Mouse (Mus musculus): ENCODE data around the gene Tmem156. TPM values are rescaled to one million over a fixed set of nuclear protein-coding genes. Genes with fewer than 3 reads are reported as not detected.

Tmem156 gene
- polyA plus RNA-seq, 1 experiment from 2014 or later, result not detected

GRCm38 (mm10) chr5:65073247-65073646 lies 18.7 kb downstream of the Tmem156 start:
- no peak for ATAC-seq
- H3K4me2 ChIP-seq (ENCODE audit: low read length), result no peak overlapping the region
- H3K27me3 ChIP-seq (ENCODE audit: control insufficient read depth, insufficient read depth, low read depth, low read length), result no peaks in the 10 kb centered on the region
- no peaks in the 10 kb centered on the region for H3K36me3 ChIP-seq (ENCODE audit: control insufficient read depth, insufficient read depth, low read length)
- H3K4me1 ChIP-seq (ENCODE audit: control insufficient read depth, insufficient read depth, low read length), result peaks cover 9% of the 10 kb centered on the region
- WGBS, result 77% methylated on average over 4 of the region's 4 CpGs
- H3K9ac ChIP-seq (ENCODE audit: low read depth, low read length), result no peak overlapping the region
- no peaks in the 10 kb centered on the region for H3K9me3 ChIP-seq (replicated peaks; ENCODE audit: control insufficient read depth, low read length, poor library complexity, severe bottlenecking)
- H3K27ac ChIP-seq (ENCODE audit: low read length), result no peak overlapping the region
- no peak overlapping the region for H3K4me3 ChIP-seq (ENCODE audit: low read depth, low read length)

DNA sequence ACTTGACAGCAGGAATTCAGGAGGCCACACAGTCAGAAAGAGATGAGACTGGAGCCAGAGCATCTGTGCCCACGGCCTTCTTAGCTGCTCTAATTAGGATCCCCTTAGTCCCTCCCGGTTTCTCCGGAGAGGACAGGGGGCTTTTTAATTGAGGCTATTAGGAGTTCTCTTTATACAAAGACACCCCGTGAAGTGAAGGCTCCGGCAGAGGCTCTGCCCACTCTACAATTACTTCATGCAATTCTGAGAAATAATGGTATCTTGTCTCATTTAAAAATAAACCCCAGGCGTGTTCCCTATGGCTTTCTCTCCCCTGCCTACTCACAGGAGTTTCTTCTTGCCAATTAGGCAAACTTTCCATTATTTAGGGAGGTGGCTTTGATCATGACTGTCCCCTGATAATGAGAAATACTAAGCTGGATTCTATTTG lies 20.2 kb downstream of the Tmem156 start:
- no peaks in the 10 kb centered on the region for H3K36me3 ChIP-seq (ENCODE audit: control insufficient read depth, insufficient read depth, low read length)
- no peak overlapping the region for H3K9ac ChIP-seq (ENCODE audit: low read depth, low read length)
- H3K4me1 ChIP-seq (ENCODE audit: control insufficient read depth, insufficient read depth, low read length), result peaks cover 9% of the 10 kb centered on the region
- 17% methylated on average over 6 of the region's 6 CpGs for WGBS
- H3K4me3 ChIP-seq (ENCODE audit: low read depth, low read length), result no peak overlapping the region
- ATAC-seq, result peak; percentile 87
- H3K4me2 ChIP-seq (ENCODE audit: low read length), result no peak overlapping the region
- peak overlapping the region; percentile 52 for H3K27ac ChIP-seq (ENCODE audit: low read length)
- H3K9me3 ChIP-seq (replicated peaks; ENCODE audit: control insufficient read depth, low read length, poor library complexity, severe bottlenecking), result no peaks in the 10 kb centered on the region
- H3K27me3 ChIP-seq (ENCODE audit: control insufficient read depth, insufficient read depth, low read depth, low read length), result no peaks in the 10 kb centered on the region

DNA sequence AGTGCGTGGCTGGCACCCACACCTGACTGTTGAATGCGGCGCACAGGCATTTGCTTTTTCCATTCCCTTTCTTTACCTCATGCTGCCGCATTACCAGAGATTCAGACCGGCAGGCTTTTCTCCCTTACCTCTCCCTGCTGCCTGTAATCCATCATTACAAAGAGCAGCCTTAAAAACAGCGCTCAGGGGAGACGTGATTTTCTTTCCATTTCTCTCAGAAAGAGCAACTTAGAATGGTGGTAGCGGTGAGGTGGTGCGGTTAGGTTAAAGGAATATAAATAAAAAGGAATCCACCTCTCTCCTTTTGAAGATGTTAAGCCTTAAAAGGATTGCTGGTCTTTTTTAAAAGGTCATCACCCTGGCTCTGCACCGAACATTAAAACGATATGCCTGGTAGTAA lies 22.1 kb downstream of the Tmem156 start:
- Histone ChIP-seq H3K27me3 (ENCODE audit: control insufficient read depth, insufficient read depth, low read depth, low read length) (no peaks in the 10 kb centered on the region), H3K27ac (ENCODE audit: low read length) (peak overlapping the region; percentile 39), H3K4me2 (ENCODE audit: low read length) (no peak overlapping the region), H3K36me3 (ENCODE audit: control insufficient read depth, insufficient read depth, low read length) (no peaks in the 10 kb centered on the region), H3K9me3 (replicated peaks; ENCODE audit: control insufficient read depth, low read length, poor library complexity, severe bottlenecking) (no peaks in the 10 kb centered on the region), H3K4me3 (ENCODE audit: low read depth, low read length) (no peak overlapping the region), H3K4me1 (ENCODE audit: control insufficient read depth, insufficient read depth, low read length) (peaks cover 9% of the 10 kb centered on the region), H3K9ac (ENCODE audit: low read depth, low read length) (no peak overlapping the region)
- WGBS, result 41% methylated on average over 11 of the region's 11 CpGs
- ATAC-seq, result no peak; the same call in 1 of the 2 replicates

GRCm38 (mm10) chr5:65068166-65068565 lies 23.8 kb downstream of the Tmem156 start:
- Histone ChIP-seq H3K27ac (ENCODE audit: low read length) (no peak overlapping the region), H3K36me3 (ENCODE audit: control insufficient read depth, insufficient read depth, low read length) (no peaks in the 10 kb centered on the region), H3K4me2 (ENCODE audit: low read length) (no peak overlapping the region), H3K4me1 (ENCODE audit: control insufficient read depth, insufficient read depth, low read length) (peaks cover 9% of the 10 kb centered on the region), H3K9me3 (replicated peaks; ENCODE audit: control insufficient read depth, low read length, poor library complexity, severe bottlenecking) (no peaks in the 10 kb centered on the region), H3K9ac (ENCODE audit: low read depth, low read length) (no peak overlapping the region), H3K4me3 (ENCODE audit: low read depth, low read length) (no peak overlapping the region), H3K27me3 (ENCODE audit: control insufficient read depth, insufficient read depth, low read depth, low read length) (no peaks in the 10 kb centered on the region)
- WGBS, result 88% methylated on average over 6 of the region's 6 CpGs
- ATAC-seq, result no peak

- H3K9ac ChIP-seq (ENCODE audit: low read depth, low read length), result no peak overlapping the region
- H3K4me1 ChIP-seq (ENCODE audit: control insufficient read depth, insufficient read depth, low read length), result no peaks in the 10 kb centered on the region
- H3K27ac ChIP-seq (ENCODE audit: low read length), result no peak overlapping the region
- WGBS, result 65% methylated on average over 2 of the region's 2 CpGs
- H3K9me3 ChIP-seq (replicated peaks; ENCODE audit: control insufficient read depth, low read length, poor library complexity, severe bottlenecking), result no peaks in the 10 kb centered on the region
- no peak overlapping the region for H3K4me2 ChIP-seq (ENCODE audit: low read length)
- H3K4me3 ChIP-seq (ENCODE audit: low read depth, low read length), result no peak overlapping the region
- no peaks in the 10 kb centered on the region for H3K36me3 ChIP-seq (ENCODE audit: control insufficient read depth, insufficient read depth, low read length)
- H3K27me3 ChIP-seq (ENCODE audit: control insufficient read depth, insufficient read depth, low read depth, low read length), result no peaks in the 10 kb centered on the region
- no peak for ATAC-seq
Measured at GRCm38 (mm10) chr5:65063266-65063665, 28.7 kb downstream of the Tmem156 start.

DNA sequence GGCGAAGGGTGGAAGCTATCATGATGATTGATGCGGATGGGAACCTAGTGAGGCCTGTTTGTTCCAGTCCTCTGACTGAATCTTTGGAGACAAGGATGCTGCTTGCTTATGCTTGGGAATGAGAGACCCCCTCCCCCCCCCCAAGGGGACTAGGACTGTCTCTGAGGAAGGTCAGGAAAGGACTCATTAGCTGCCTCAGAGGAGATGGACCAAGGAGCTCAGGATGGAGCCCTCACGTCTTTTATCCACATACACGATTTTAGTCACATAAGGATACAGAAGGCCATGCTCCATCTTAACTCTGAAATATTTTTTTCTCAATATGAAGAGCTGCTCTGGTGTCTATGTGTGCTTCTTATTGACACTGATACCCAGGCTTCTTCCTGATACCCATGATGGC lies 29.7 kb downstream of the Tmem156 start:
- H3K4me3 ChIP-seq (ENCODE audit: low read depth, low read length), result no peak overlapping the region
- no peak for ATAC-seq
- no peak overlapping the region for H3K9ac ChIP-seq (ENCODE audit: low read depth, low read length)
- H3K27me3 ChIP-seq (ENCODE audit: control insufficient read depth, insufficient read depth, low read depth, low read length), result no peaks in the 10 kb centered on the region
- no peaks in the 10 kb centered on the region for H3K36me3 ChIP-seq (ENCODE audit: control insufficient read depth, insufficient read depth, low read length)
- no peaks in the 10 kb centered on the region for H3K9me3 ChIP-seq (replicated peaks; ENCODE audit: control insufficient read depth, low read length, poor library complexity, severe bottlenecking)
- WGBS, result 92% methylated on average over 4 of the region's 4 CpGs
- H3K4me2 ChIP-seq (ENCODE audit: low read length), result no peak overlapping the region
- H3K27ac ChIP-seq (ENCODE audit: low read length), result no peak overlapping the region
- H3K4me1 ChIP-seq (ENCODE audit: control insufficient read depth, insufficient read depth, low read length), result no peaks in the 10 kb centered on the region

GRCm38 (mm10) chr5:65059806-65060205 lies 32.1 kb downstream of the Tmem156 start:
- no peak for ATAC-seq
- 54% methylated on average over 2 of the region's 2 CpGs for WGBS
- no peaks in the 10 kb centered on the region for H3K4me1 ChIP-seq (ENCODE audit: control insufficient read depth, insufficient read depth, low read length)

DNA sequence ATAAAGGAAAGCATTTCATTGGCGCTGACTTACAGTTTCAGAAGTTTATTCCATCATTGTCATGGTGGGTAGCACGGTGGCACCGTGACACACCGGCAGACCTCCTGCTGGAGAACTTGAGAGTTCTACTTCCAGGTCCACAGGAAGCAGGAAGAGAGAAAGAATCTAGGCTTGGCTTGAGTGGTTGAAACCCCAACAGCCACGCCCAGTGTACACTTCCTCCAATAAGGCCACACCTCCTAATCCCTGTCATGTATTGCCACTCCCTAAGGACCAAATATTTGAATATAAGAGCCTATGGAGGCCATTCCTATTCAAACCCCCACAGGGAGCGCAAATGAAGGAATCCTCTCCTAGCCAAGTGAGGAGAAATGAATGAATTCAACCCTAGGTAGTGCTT lies 34.3 kb downstream of the Tmem156 start:
- Histone ChIP-seq H3K36me3 (ENCODE audit: control insufficient read depth, insufficient read depth, low read length) (no peaks in the 10 kb centered on the region), H3K9me3 (replicated peaks; ENCODE audit: control insufficient read depth, low read length, poor library complexity, severe bottlenecking) (no peaks in the 10 kb centered on the region), H3K4me3 (ENCODE audit: low read depth, low read length) (no peak overlapping the region), H3K9ac (ENCODE audit: low read depth, low read length) (no peak overlapping the region), H3K27ac (ENCODE audit: low read length) (no peak overlapping the region), H3K27me3 (ENCODE audit: control insufficient read depth, insufficient read depth, low read depth, low read length) (no peaks in the 10 kb centered on the region), H3K4me1 (ENCODE audit: control insufficient read depth, insufficient read depth, low read length) (no peaks in the 10 kb centered on the region), H3K4me2 (ENCODE audit: low read length) (no peak overlapping the region)
- WGBS, result 94% methylated on average over 6 of the region's 6 CpGs
- ATAC-seq, result no peak

More at GRCm38 (mm10) chr5:65059806-65060205, 32.1 kb downstream of the Tmem156 start:
- Histone ChIP-seq H3K36me3 (ENCODE audit: control insufficient read depth, insufficient read depth, low read length) (no peaks in the 10 kb centered on the region), H3K27ac (ENCODE audit: low read length) (no peak overlapping the region), H3K4me3 (ENCODE audit: low read depth, low read length) (no peak overlapping the region), H3K4me2 (ENCODE audit: low read length) (no peak overlapping the region), H3K9ac (ENCODE audit: low read depth, low read length) (no peak overlapping the region), H3K9me3 (replicated peaks; ENCODE audit: control insufficient read depth, low read length, poor library complexity, severe bottlenecking) (no peaks in the 10 kb centered on the region), H3K27me3 (ENCODE audit: control insufficient read depth, insufficient read depth, low read depth, low read length) (no peaks in the 10 kb centered on the region)

- Histone ChIP-seq H3K9me3 (replicated peaks; ENCODE audit: control insufficient read depth, low read length, poor library complexity, severe bottlenecking) (no peaks in the 10 kb centered on the region), H3K36me3 (ENCODE audit: control insufficient read depth, insufficient read depth, low read length) (no peaks in the 10 kb centered on the region), H3K9ac (ENCODE audit: low read depth, low read length) (no peak overlapping the region), H3K27ac (ENCODE audit: low read length) (peak overlapping the region; percentile 36; the same call in 1 of the 2 replicates), H3K4me2 (ENCODE audit: low read length) (no peak overlapping the region), H3K27me3 (ENCODE audit: control insufficient read depth, insufficient read depth, low read depth, low read length) (no peaks in the 10 kb centered on the region), H3K4me3 (ENCODE audit: low read depth, low read length) (no peak overlapping the region), H3K4me1 (ENCODE audit: control insufficient read depth, insufficient read depth, low read length) (peaks cover 9% of the 10 kb centered on the region)
- ATAC-seq, result no peak
- 47% methylated on average over 3 of the region's 3 CpGs for WGBS
Measured at GRCm38 (mm10) chr5:65051513-65051912, 40.4 kb downstream of the Tmem156 start.

All from midbrain, embryonic 16.5 days (tissue).